Mouse (Mus musculus) midbrain, embryonic 11.5 days (tissue): Measurements from ENCODE around the gene Swi5. TPM values are rescaled to one million over a fixed set of nuclear protein-coding genes. Genes with fewer than 3 reads are reported as not detected.

Source experiments
- ATAC-seq: fragments of 200-750 bp; cut with Nextera tagmentation; 2 replicates; pipeline ENCODE4 v1.8.0; 2017; ENCODE audit warnings: moderate TSS enrichment, moderate library complexity; ENCODE audit not compliant: low FRiP score
- DNase-seq: peaks from one replicate; pipeline ENCODE4 v3.0.0; 2015; ENCODE audit warnings: low spot score; ENCODE audit errors: missing footprints
- H3K27ac ChIP-seq: fragments of 300-500 bp; sonication (generic); 2 replicates; pipeline ENCODE4 v1.5.1; 2014; ENCODE audit warnings: low read depth, low read length
- H3K27me3 ChIP-seq: fragments of 300-500 bp; sonication (generic); 2 replicates; pipeline ENCODE4 v1.6.1; 2014; ENCODE audit warnings: mild to moderate bottlenecking, low read length, moderate library complexity, mixed read lengths; ENCODE audit not compliant: control insufficient read depth, insufficient read depth
- H3K36me3 ChIP-seq: fragments of 300-500 bp; sonication (generic); 2 replicates; pipeline ENCODE4 v1.6.1; 2014; ENCODE audit warnings: mild to moderate bottlenecking, low read length, moderate library complexity, mixed read lengths; ENCODE audit not compliant: control insufficient read depth, insufficient read depth
- H3K4me1 ChIP-seq: fragments of 300-500 bp; sonication (generic); 2 replicates; pipeline ENCODE4 v1.6.1; 2014; ENCODE audit warnings: low read length; ENCODE audit not compliant: control insufficient read depth, insufficient read depth
- H3K4me2 ChIP-seq: fragments of 300-500 bp; sonication (generic); 2 replicates; pipeline ENCODE4 v1.6.1; 2014; ENCODE audit warnings: mild to moderate bottlenecking, moderate library complexity
- H3K4me3 ChIP-seq: fragments of 300-500 bp; sonication (generic); 2 replicates; pipeline ENCODE4 v1.5.1; 2014; ENCODE audit warnings: low read depth, low read length
- H3K9ac ChIP-seq: fragments of 300-500 bp; sonication (generic); 2 replicates; pipeline ENCODE4 v1.6.1; 2014; ENCODE audit warnings: low read length
- H3K9me3 ChIP-seq: fragments of 300-500 bp; sonication (generic); 2 replicates; pipeline ENCODE4 v1.6.1; 2016; ENCODE audit warnings: low read length; ENCODE audit not compliant: control insufficient read depth
- WGBS: fragments of 180-500 bp; shearing (Covaris S2); extraction: QIAGEN DNeasy Blood & Tissue Kit; methylation state at CpG from one replicate; pipeline ENCODE4 v1.1.7; 2014; 5-methylcytosine and 5-hydroxymethylcytosine counted together
- polyA plus RNA-seq: library from polyadenylated mRNA; unstranded; fragments of >200 nt; fragmentation: Nextera tagmentation; extraction: Ambion mirVana; gene quantifications from 2 replicates; pipeline ENCODE4 v1.2.1, GENCODE M21; 2014

Gene Swi5
- polyA plus RNA-seq, 1 experiment from 2014 or later: 417 TPM

DNA sequence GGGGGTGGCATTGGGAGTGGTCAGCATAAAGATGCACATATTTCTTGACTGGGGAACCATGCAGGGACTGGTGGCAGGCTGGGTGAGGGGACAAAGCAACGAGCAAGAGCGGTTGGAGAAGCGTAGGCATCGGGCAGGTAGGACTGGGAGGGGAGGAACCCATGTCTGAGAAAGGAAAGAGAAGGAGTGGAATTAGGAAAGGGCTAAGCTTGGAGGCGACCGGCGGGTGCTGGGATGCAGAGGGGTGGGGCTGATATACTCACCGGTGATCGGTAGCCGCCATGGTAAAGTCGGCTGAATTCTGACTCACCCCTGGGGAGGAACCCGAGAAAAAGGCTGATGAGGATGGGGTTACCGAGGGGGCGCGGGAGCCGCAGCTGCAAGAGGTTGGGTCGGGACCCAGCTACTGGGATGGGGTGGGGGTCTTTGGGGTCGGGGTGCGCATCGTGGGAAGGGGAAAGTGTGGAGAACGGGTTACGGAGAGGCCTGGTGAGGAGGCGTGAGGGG lies 488 bp downstream of the Swi5 start, which contains the start of gene Golga2:
TSS of gene Golga2 (plus strand) at position 51 of the 507 bp plus-strand sequence.
- WGBS: under 1% methylated on average over 23 of the region's 23 CpGs

GRCm38 (mm10) chr2:32283986-32284385 lies 3.9 kb downstream of the Swi5 start:
- H3K9ac ChIP-seq: no peak overlapping the region
- 93% methylated on average over 3 of the region's 3 CpGs for WGBS
- no peaks in the 10 kb centered on the region for H3K9me3 ChIP-seq
- H3K4me2 ChIP-seq: no peak overlapping the region
- DNase-seq: no peak
- H3K27me3 ChIP-seq: no peaks in the 10 kb centered on the region
- no peak overlapping the region for H3K27ac ChIP-seq
- H3K4me1 ChIP-seq: peaks cover 12% of the 10 kb centered on the region; the same call in 1 of the 2 replicates
- peaks cover 7% of the 10 kb centered on the region for H3K36me3 ChIP-seq
- no peak for ATAC-seq
- no peak overlapping the region for H3K4me3 ChIP-seq

More for the DNA sequence above, 488 bp downstream of the Swi5 start, which contains the start of gene Golga2:
- H3K27me3 ChIP-seq: no peaks in the 10 kb centered on the region
- peak within 1 kb of the TSS; percentile 79 for H3K4me2 ChIP-seq
- H3K9me3 ChIP-seq: no peaks in the 10 kb centered on the region
- peak within 1 kb of the TSS; percentile 92 for H3K4me3 ChIP-seq
- H3K27ac ChIP-seq: peak within 1 kb of the TSS; percentile 30; the same call in 1 of the 2 replicates
- H3K4me1 ChIP-seq: peaks cover 13% of the 10 kb centered on the region; the same call in 1 of the 2 replicates
- DNase-seq (no peak), ATAC-seq (no peak; the same call in 1 of the 2 replicates)
- peak within 1 kb of the TSS; percentile 86 for H3K9ac ChIP-seq
- peaks cover 7% of the 10 kb centered on the region; the same call in 1 of the 2 replicates for H3K36me3 ChIP-seq

- no peak for ATAC-seq
- Histone ChIP-seq H3K9me3 (no peaks in the 10 kb centered on the region), H3K36me3 (peaks cover 13% of the 10 kb centered on the region), H3K9ac (no peak overlapping the region), H3K27me3 (no peaks in the 10 kb centered on the region), H3K4me1 (peaks cover 7% of the 10 kb centered on the region; the same call in 1 of the 2 replicates), H3K27ac (no peak overlapping the region), H3K4me3 (no peak overlapping the region), H3K4me2 (no peak overlapping the region)
- 75% methylated on average over 1 of the region's 1 CpGs for WGBS
- no peak for DNase-seq
Measured at GRCm38 (mm10) chr2:32282727-32283126, 5.1 kb downstream of the Swi5 start.

DNA sequence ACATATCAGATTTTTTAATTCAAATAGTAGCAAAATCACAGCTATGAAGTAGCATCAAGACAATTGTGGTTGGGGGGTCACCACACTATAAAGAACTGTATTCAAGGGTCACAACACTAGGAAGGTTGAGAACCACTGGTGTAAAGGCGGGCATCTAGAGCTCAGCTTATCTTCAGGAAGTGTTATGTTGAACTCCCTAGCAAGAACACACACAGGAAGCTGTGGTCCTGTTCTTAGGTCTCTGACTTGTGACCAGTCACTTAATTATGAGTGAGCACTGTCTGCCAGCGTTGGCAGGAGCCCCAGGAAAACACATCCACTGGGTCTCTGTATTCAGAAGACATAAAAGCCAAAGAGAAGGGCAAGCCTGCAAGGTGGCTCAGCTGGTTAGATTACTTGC lies 5.6 kb downstream of the Swi5 start:
- Histone ChIP-seq H3K36me3 (peaks cover 15% of the 10 kb centered on the region), H3K27ac (no peak overlapping the region), H3K9ac (no peak overlapping the region), H3K4me3 (no peak overlapping the region), H3K27me3 (no peaks in the 10 kb centered on the region), H3K4me2 (no peak overlapping the region), H3K9me3 (no peaks in the 10 kb centered on the region), H3K4me1 (peaks cover 7% of the 10 kb centered on the region; the same call in 1 of the 2 replicates)
- ATAC-seq (no peak), DNase-seq (no peak)
- WGBS: 94% methylated on average over 2 of the region's 2 CpGs

- no peak overlapping the region for H3K4me3 ChIP-seq
- no peaks in the 10 kb centered on the region for H3K4me1 ChIP-seq
- no peaks in the 10 kb centered on the region for H3K9me3 ChIP-seq
- peaks cover 8% of the 10 kb centered on the region for H3K36me3 ChIP-seq
- ATAC-seq (no peak), DNase-seq (no peak)
- 74% methylated on average over 3 of the region's 3 CpGs for WGBS
- H3K4me2 ChIP-seq: no peak overlapping the region
- no peaks in the 10 kb centered on the region for H3K27me3 ChIP-seq
- H3K9ac ChIP-seq: no peak overlapping the region
- H3K27ac ChIP-seq: no peak overlapping the region
Measured at GRCm38 (mm10) chr2:32275823-32276222, 12.1 kb downstream of the Swi5 start.

GRCm38 (mm10) chr2:32260635-32261034 lies 27.2 kb downstream of the Swi5 start:
- 33% methylated on average over 4 of the region's 4 CpGs for WGBS
- H3K4me2 ChIP-seq: no peak overlapping the region
- H3K9me3 ChIP-seq: no peaks in the 10 kb centered on the region
- no peak overlapping the region for H3K4me3 ChIP-seq
- H3K9ac ChIP-seq: no peak overlapping the region
- DNase-seq (no peak), ATAC-seq (no peak)
- no peaks in the 10 kb centered on the region for H3K27me3 ChIP-seq
- peaks cover 9% of the 10 kb centered on the region for H3K36me3 ChIP-seq
- no peak overlapping the region for H3K27ac ChIP-seq
- H3K4me1 ChIP-seq: peaks cover 9% of the 10 kb centered on the region

DNA sequence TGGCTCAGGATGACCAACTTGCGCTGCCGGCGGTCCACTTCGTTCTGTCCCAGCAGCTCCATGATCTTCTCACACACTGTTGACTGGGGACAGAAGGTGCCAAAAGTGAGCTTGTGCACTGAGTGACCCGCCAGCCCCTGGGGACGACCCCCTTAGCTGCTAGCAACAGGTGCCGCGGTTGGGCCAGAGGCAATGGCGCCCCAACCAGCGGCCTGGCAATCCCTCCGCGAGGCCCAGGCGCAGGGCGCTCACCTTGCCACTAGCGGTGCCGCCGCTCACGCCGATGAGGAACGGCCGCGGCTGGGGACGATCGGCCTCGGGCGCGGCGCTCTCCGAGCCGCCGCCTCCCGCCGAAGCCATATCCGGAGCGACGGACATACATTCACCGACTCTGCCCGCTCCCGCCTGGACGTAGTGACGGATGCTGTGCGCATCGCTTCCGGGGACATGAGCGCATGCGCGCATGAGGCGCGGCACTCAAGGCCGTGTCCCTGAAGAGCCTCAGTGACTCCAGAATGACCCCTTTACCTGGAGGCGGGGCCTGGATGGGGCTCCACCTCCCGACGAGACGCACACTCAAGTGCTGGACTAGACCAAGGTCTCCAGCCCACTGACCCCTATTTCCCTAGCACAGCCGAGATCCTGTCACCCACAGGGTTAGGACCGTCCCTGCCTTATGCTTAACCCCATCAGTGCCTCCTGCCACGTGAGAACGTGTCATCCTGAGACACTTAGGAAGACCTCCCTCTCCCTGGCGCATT lies 28.0 kb downstream of the Swi5 start, which contains the start of gene Uck1:
TSS of gene Uck1 (minus strand) at position 503 of the 761 bp plus-strand sequence.
- peak within 1 kb of the TSS; percentile 91 for H3K4me3 ChIP-seq
- 1% methylated on average over 46 of the region's 59 CpGs for WGBS
- peaks cover 9% of the 10 kb centered on the region for H3K4me1 ChIP-seq
- peaks cover 9% of the 10 kb centered on the region for H3K36me3 ChIP-seq
- peak within 1 kb of the TSS; percentile 72 for H3K4me2 ChIP-seq
- ATAC-seq (peak; percentile 94), DNase-seq (peak; percentile 98)
- no peak within 1 kb of the TSS; the same call in 1 of the 2 replicates for H3K27ac ChIP-seq
- H3K27me3 ChIP-seq: no peaks in the 10 kb centered on the region
- peak within 1 kb of the TSS; percentile 81 for H3K9ac ChIP-seq
- no peaks in the 10 kb centered on the region for H3K9me3 ChIP-seq

DNA sequence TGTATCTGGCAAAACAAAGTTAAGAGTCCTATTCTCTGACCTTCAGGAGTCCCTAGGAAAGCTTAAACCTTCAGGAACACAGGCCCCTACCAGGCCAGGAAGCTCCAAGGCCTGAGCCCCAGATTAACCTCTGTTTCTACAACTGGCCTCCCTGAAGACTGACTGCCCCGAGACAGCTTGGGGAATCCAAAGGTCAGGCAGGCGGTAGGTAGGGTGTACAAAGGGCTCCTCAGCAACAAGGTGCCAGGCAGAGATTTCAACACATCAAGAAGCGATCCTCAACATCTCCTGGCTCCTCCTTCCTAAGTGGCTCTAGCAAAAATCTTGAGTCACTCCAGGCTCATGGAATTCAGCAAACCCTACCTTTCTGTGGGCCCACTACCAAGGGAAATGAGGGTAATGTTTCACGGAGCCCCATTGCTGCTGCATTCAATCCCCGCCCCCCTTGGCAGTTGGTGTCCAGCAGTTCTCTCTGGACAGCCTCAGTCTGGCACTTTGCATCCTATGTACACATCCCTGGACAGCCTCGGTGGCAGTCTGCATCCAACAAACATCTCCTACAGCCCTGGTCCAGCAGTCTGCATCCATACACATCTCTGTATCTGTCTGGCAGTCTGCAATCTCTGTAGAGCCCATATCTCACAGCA lies 28.9 kb downstream of the Swi5 start:
- Histone ChIP-seq H3K36me3 (peaks cover 10% of the 10 kb centered on the region), H3K27me3 (no peaks in the 10 kb centered on the region), H3K4me2 (peak overlapping the region; percentile 72), H3K9me3 (no peaks in the 10 kb centered on the region), H3K4me3 (peak overlapping the region; percentile 91), H3K27ac (no peak overlapping the region), H3K9ac (peak overlapping the region; percentile 81), H3K4me1 (peaks cover 9% of the 10 kb centered on the region)
- WGBS: 64% methylated on average over 6 of the region's 6 CpGs
- no peak for ATAC-seq
- DNase-seq: no peak

DNA sequence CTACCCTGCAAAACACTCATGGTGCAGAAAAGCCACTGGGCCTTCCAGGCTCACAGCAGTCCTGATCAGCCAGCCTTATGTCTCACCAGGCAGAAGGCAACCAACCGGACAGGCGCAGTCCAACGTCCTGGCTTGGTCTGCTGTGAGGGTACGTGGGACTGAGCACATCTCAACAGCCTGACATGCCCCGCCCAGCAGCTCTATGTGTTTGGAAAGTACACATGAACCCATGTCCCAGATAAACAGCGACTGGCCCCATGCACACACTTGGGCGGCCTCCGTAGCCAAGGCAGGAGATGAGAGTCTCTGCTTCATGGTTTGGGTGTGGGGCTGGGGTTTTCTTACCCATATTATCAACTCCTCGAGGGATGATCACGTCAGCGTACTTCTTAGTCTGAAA lies 31.6 kb downstream of the Swi5 start:
- Histone ChIP-seq H3K36me3 (peaks cover 21% of the 10 kb centered on the region), H3K9me3 (no peaks in the 10 kb centered on the region), H3K27ac (no peak overlapping the region), H3K27me3 (no peaks in the 10 kb centered on the region), H3K4me1 (peaks cover 9% of the 10 kb centered on the region), H3K4me3 (no peak overlapping the region), H3K4me2 (no peak overlapping the region), H3K9ac (no peak overlapping the region)
- no peak for DNase-seq
- ATAC-seq: no peak
- WGBS: 94% methylated on average over 11 of the region's 11 CpGs
